Mouse (Mus musculus) adrenal gland, postnatal 14 days (tissue): ENCODE data around the gene Arid1b. TPM values are rescaled to one million over a fixed set of nuclear protein-coding genes. Genes with fewer than 3 reads are reported as not detected.

Experiments used
- DNase-seq: peaks from one replicate; pipeline ENCODE4 v3.0.0; 2021; ENCODE audit warnings: mixed read lengths
- total RNA-seq: library from RNA; stranded (reverse); gene quantifications from 2 replicates; pipeline ENCODE4 v1.2.3, GENCODE M21; 2021

Gene Arid1b
- total RNA-seq, 1 experiment from 2014 or later = 70.0 TPM

GRCm38 (mm10) chr17:5248957-5249656 is 255.0 kb downstream of the Arid1b start:
- peak; percentile 46 for DNase-seq

GRCm38 (mm10) chr17:5249681-5250180 is 255.6 kb downstream of the Arid1b start:
- no peak for DNase-seq

- peak; percentile 82 for DNase-seq
Observed at GRCm38 (mm10) chr17:5252436-5252835, 258.3 kb downstream of the Arid1b start.

GRCm38 (mm10) chr17:5254717-5255617 is 260.8 kb downstream of the Arid1b start:
- no peak for DNase-seq

GRCm38 (mm10) chr17:5255618-5255933 is 261.4 kb downstream of the Arid1b start:
- DNase-seq = no peak

- DNase-seq = no peak
Observed at GRCm38 (mm10) chr17:5258978-5259377, 264.8 kb downstream of the Arid1b start.

- DNase-seq = no peak
Observed at GRCm38 (mm10) chr17:5261131-5261651, 267.1 kb downstream of the Arid1b start.

GRCm38 (mm10) chr17:5261874-5262605 is 267.9 kb downstream of the Arid1b start:
- DNase-seq = peak; percentile 44

- DNase-seq = no peak
Observed at GRCm38 (mm10) chr17:5262788-5263187, 268.7 kb downstream of the Arid1b start.

- DNase-seq = peak; percentile 37
Observed at GRCm38 (mm10) chr17:5264783-5265182, 270.7 kb downstream of the Arid1b start.

- DNase-seq = peak; percentile 25
Observed at GRCm38 (mm10) chr17:5265615-5266014, 271.5 kb downstream of the Arid1b start.

GRCm38 (mm10) chr17:5267747-5268146 is 273.6 kb downstream of the Arid1b start:
- no peak for DNase-seq

GRCm38 (mm10) chr17:5269302-5269701 is 275.2 kb downstream of the Arid1b start:
- peak; percentile 70 for DNase-seq

GRCm38 (mm10) chr17:5269774-5270173 is 275.6 kb downstream of the Arid1b start:
- DNase-seq = no peak

GRCm38 (mm10) chr17:5270823-5271222 is 276.7 kb downstream of the Arid1b start:
- no peak for DNase-seq

GRCm38 (mm10) chr17:5273118-5273517 is 279.0 kb downstream of the Arid1b start:
- no peak for DNase-seq

- DNase-seq = no peak
Observed at GRCm38 (mm10) chr17:5273685-5274084, 279.6 kb downstream of the Arid1b start.

- no peak for DNase-seq
Observed at GRCm38 (mm10) chr17:5274429-5274828, 280.3 kb downstream of the Arid1b start.

- DNase-seq = no peak
Observed at GRCm38 (mm10) chr17:5275749-5276148, 281.6 kb downstream of the Arid1b start.

- no peak for DNase-seq
Observed at GRCm38 (mm10) chr17:5277137-5277871, 283.2 kb downstream of the Arid1b start.

GRCm38 (mm10) chr17:5280499-5281053 is 286.4 kb downstream of the Arid1b start:
- no peak for DNase-seq
